Mouse (Mus musculus): ENCODE measurements around the gene Crb2. TPM values are rescaled to one million over a fixed set of nuclear protein-coding genes. Genes with fewer than 3 reads are reported as not detected.

Crb2 gene
- total and polyA plus RNA-seq, 3 experiments, result not detected

DNA sequence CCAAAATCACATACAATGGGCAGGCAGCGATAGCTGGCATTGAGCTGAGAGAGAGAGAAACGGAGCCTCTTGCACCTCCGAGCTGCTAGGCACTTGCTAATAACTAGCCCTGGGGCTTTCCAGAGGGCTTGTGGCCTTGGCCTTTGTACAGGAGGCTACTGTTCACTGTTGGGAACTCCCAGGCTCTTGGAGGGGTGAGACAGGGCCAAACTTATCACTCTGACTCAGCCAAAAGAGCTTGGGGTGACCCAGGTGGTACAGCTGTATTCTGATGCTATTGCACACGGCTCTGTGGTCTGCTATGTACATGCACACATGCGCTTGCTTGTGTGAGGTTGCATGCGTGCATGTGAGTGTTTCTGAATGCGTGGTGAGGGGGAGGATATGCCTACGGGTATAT is 6.3 kb upstream of the Crb2 start:
- no peaks in the 10 kb centered on the region for H3K9me3 ChIP-seq (replicated peaks; ENCODE audit: insufficient read depth, low read length)
- no peaks in the 10 kb centered on the region for H3K27me3 ChIP-seq (ENCODE audit: control insufficient read depth in 1 of 2, insufficient read depth in 2 of 2, low read length in 2 of 2)
- no peak overlapping the region for H3K4me3 ChIP-seq (ENCODE audit: control insufficient read depth in 1 of 2, insufficient read depth in 1 of 2, low read depth in 2 of 2, low read length in 2 of 2)
- no peak for DNase-seq (ENCODE audit: low read depth, low spot score)
- H3K9ac ChIP-seq (ENCODE audit: control insufficient read depth, low read depth, low read length, poor library complexity, severe bottlenecking), result no peak overlapping the region
- no peaks in the 10 kb centered on the region; a peak in 1 of 4 replicates for H3K4me1 ChIP-seq (ENCODE audit: control insufficient read depth in 1 of 2, insufficient read depth in 2 of 2, low read length in 2 of 2)
- no peaks in the 10 kb centered on the region for H3K36me3 ChIP-seq (ENCODE audit: control insufficient read depth in 1 of 2, insufficient read depth in 2 of 2, low read length in 2 of 2)
- H3K79me2 ChIP-seq (ENCODE audit: control insufficient read depth, insufficient read depth, low read length, poor library complexity), result no peaks in the 10 kb centered on the region
- H3K27ac ChIP-seq (ENCODE audit: control insufficient read depth, low read depth, low read length), result no peak overlapping the region
- TF ChIP-seq MYC (IDR thresholded peaks at IDR 0.05; ENCODE audit: low read depth, low read length) (no peak), MYB (IDR thresholded peaks at IDR 0.05; ENCODE audit: low read depth, low read length) (no peak), RAD21 (IDR thresholded peaks at IDR 0.05; ENCODE audit: low read depth, low read length) (no peak), TBP (IDR thresholded peaks at IDR 0.05; ENCODE audit: low read depth, low read length) (no peak), POLR2AphosphoS5 (IDR thresholded peaks at IDR 0.05; ENCODE audit: borderline replicate concordance, low read depth, low read length) (no peak), KAT2A (conservative IDR thresholded peaks at IDR 0.05; ENCODE audit: low read depth, low read length) (no peak), ZKSCAN1 (IDR thresholded peaks at IDR 0.05; ENCODE audit: low read depth, low read length) (no peak), USF1 (IDR thresholded peaks at IDR 0.05; ENCODE audit: low read depth, low read length) (no peak), MAX (IDR thresholded peaks at IDR 0.05; ENCODE audit: low read length) (no peak), ZNF384 (IDR thresholded peaks at IDR 0.05; ENCODE audit: low read depth, low read length) (no peak), HCFC1 (IDR thresholded peaks at IDR 0.05; ENCODE audit: low read depth, low read length) (no peak), ZC3H11A (IDR thresholded peaks at IDR 0.05; ENCODE audit: low read depth, low read length) (no peak), TAL1 (IDR thresholded peaks at IDR 0.05; ENCODE audit: low read length) (no peak)

DNA sequence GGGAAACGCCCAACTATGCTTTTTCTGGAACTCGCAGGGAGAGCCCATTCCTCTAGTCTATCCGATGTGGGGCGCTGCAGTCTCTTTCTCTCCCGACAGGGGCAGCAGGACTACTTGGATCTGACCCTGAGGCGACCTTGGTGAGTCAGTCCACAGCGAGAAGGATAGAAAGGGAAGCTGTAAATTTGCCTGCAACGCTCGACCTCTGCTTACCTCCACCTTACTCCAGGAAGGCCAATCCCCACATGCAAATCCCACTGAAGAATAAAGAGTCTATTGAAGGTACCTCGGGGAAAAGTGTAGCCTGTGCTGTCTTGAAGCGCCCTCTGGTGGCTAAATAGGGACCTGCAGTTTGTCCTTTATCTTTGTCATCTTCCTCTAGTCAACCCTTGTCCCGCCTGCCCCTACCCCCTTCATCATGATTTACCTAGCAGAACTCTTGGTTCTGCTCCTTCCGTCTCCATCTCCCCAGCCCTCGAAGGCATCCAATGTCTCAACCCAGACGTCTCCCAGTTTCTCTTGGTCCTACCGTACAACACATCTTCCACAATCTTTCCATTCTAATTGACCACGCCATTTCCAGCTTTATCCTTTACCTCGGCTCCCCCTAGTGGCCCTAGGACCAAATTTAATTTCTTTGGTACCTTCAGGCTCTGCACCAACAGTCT is 4.3 kb upstream of the Crb2 start:
- H3K27ac ChIP-seq (ENCODE audit: control insufficient read depth, low read depth, low read length), result no peak overlapping the region
- H3K79me2 ChIP-seq (ENCODE audit: control insufficient read depth, insufficient read depth, low read length, poor library complexity), result no peaks in the 10 kb centered on the region
- H3K9ac ChIP-seq (ENCODE audit: control insufficient read depth, low read depth, low read length, poor library complexity, severe bottlenecking), result peak overlapping the region; percentile 46
- H3K27me3 ChIP-seq (ENCODE audit: control insufficient read depth in 1 of 2, insufficient read depth in 2 of 2, low read length in 2 of 2), result no peaks in the 10 kb centered on the region
- peak; percentile 89 for DNase-seq (ENCODE audit: low read depth, low spot score)
- TF ChIP-seq CTCF (IDR thresholded peaks at IDR 0.05 in 2 of 3, conservative IDR thresholded peaks at IDR 0.05 in 1 of 3; ENCODE audit: control insufficient read depth in 1 of 3, insufficient read depth in 1 of 3, low read depth in 2 of 3, low read length in 3 of 3, poor library complexity in 1 of 3, severe bottlenecking in 1 of 3), result peak; percentile 57 to 91 (median 85)
- peak; percentile 69 for TF ChIP-seq RAD21 (IDR thresholded peaks at IDR 0.05; ENCODE audit: low read depth, low read length)
- TF ChIP-seq JUND (IDR thresholded peaks at IDR 0.05; ENCODE audit: low read depth, low read length), result no peak
- TF ChIP-seq E2F4 (IDR thresholded peaks at IDR 0.05; ENCODE audit: borderline replicate concordance, low read depth, low read length), result no peak
- no peak for TF ChIP-seq MXI1 (IDR thresholded peaks at IDR 0.05; ENCODE audit: low read depth, low read length)
- TF ChIP-seq CHD1 (IDR thresholded peaks at IDR 0.05; ENCODE audit: low read depth, low read length), result no peak
- TF ChIP-seq RCOR1 (IDR thresholded peaks at IDR 0.05; ENCODE audit: low read depth, low read length), result no peak
- TF ChIP-seq MYB (IDR thresholded peaks at IDR 0.05; ENCODE audit: low read depth, low read length), result no peak
- TF ChIP-seq UBTF (IDR thresholded peaks at IDR 0.05; ENCODE audit: borderline replicate concordance, insufficient read depth, low read depth, low read length), result no peak
- no peak for TF ChIP-seq MEF2A (IDR thresholded peaks at IDR 0.05; ENCODE audit: extremely low read depth, insufficient replicate concordance, low read depth, low read length, poor library complexity, severe bottlenecking)
- peak; percentile 70 for TF ChIP-seq SMC3 (IDR thresholded peaks at IDR 0.05; ENCODE audit: low read depth, low read length)
- peak; percentile 78 for TF ChIP-seq GATA1 (IDR thresholded peaks at IDR 0.05; ENCODE audit: low read depth, low read length)
- no peak for TF ChIP-seq MAX (IDR thresholded peaks at IDR 0.05; ENCODE audit: low read length)
- no peak for TF ChIP-seq KAT2A (conservative IDR thresholded peaks at IDR 0.05; ENCODE audit: low read depth, low read length)
- TF ChIP-seq NELFE (IDR thresholded peaks at IDR 0.05; ENCODE audit: low read depth, low read length), result no peak
- TF ChIP-seq ZNF384 (IDR thresholded peaks at IDR 0.05; ENCODE audit: low read depth, low read length), result peak; percentile 60; the same call in 1 of the 2 replicates
- 0 out of 2 replicates have a peak, but pooled peaks have one; percentile 34 for TF ChIP-seq SIN3A (IDR thresholded peaks at IDR 0.05; ENCODE audit: low read length)
- no peak for TF ChIP-seq ELF1 (IDR thresholded peaks at IDR 0.05; ENCODE audit: low read depth, low read length)
- TF ChIP-seq TBP (IDR thresholded peaks at IDR 0.05; ENCODE audit: low read depth, low read length), result no peak
- no peak for TF ChIP-seq POLR2AphosphoS5 (IDR thresholded peaks at IDR 0.05; ENCODE audit: borderline replicate concordance, low read depth, low read length)
- peak; percentile 78 for TF ChIP-seq ZC3H11A (IDR thresholded peaks at IDR 0.05; ENCODE audit: low read depth, low read length)
- no peak for TF ChIP-seq ZMIZ1 (IDR thresholded peaks at IDR 0.05; ENCODE audit: low read depth, low read length)
- no peaks in the 10 kb centered on the region; a peak in 1 of 4 replicates for H3K4me1 ChIP-seq (ENCODE audit: control insufficient read depth in 1 of 2, insufficient read depth in 2 of 2, low read length in 2 of 2)
- no peaks in the 10 kb centered on the region for H3K36me3 ChIP-seq (ENCODE audit: control insufficient read depth in 1 of 2, insufficient read depth in 2 of 2, low read length in 2 of 2)
- no peaks in the 10 kb centered on the region for H3K9me3 ChIP-seq (replicated peaks; ENCODE audit: insufficient read depth, low read length)
- peak overlapping the region; percentile 65 for H3K4me3 ChIP-seq (ENCODE audit: control insufficient read depth in 1 of 2, insufficient read depth in 1 of 2, low read depth in 2 of 2, low read length in 2 of 2)
